Mouse (Mus musculus): ENCODE measurements around the gene Zfp775.

DNA sequence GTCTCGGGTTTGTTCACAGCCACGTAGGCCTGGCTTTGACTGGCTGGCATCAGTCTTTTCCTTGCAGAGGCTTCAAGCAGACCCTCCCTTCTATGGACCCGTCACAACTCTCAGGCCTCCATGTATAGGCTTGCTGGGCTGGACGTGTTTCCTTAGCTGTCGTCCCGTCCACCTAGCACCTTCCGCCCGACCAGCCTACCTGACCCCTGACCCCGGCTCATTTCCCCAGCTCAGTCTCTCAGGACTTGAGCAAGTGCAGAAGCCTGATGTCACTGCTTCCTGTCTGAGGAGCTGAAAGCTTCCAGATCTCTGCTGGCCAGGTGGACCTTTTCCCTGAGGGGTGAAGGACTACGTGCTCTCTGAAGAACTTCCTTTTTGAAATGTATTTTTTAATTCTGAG lies 28.6 kb upstream of the Zfp775 start:
- TF ChIP-seq CTCF (IDR thresholded peaks at IDR 0.05): no peak
- TF ChIP-seq POLR2A (IDR thresholded peaks at IDR 0.05; ENCODE audit: insufficient read depth, low read depth, low read length): no peak
